Mouse (Mus musculus): ENCODE measurements around the gene Gsta4. TPM values are rescaled to one million over a fixed set of nuclear protein-coding genes. Genes with fewer than 3 reads are reported as not detected.

Gene Gsta4
- polyA plus RNA-seq, 1 experiment from 2014 or later, result 19.5 TPM

DNA sequence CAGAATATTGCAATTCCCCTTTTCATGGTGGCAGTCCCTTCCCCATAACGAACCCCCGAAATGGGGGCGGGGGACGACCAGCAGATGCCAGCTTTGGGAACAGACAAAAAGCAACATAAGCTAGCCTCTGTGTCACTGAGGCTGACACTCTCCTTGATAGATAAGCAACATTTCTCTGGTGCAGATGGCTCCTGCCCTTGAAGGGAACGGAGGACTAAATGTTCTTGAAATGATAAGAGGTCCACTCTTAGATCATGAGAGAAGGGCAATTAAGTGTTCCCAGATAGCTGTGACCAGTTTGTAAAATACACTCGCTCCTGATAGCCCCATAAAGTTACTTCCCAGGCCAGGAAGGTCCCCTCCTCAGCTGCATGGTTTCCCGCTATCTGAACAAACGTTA lies 6.3 kb downstream of the Gsta4 start:
- no peak for ATAC-seq
- H3K4me2 ChIP-seq (replicated peaks), result no peak overlapping the region
- WGBS, result 92% methylated on average over 8 of the region's 8 CpGs

DNA sequence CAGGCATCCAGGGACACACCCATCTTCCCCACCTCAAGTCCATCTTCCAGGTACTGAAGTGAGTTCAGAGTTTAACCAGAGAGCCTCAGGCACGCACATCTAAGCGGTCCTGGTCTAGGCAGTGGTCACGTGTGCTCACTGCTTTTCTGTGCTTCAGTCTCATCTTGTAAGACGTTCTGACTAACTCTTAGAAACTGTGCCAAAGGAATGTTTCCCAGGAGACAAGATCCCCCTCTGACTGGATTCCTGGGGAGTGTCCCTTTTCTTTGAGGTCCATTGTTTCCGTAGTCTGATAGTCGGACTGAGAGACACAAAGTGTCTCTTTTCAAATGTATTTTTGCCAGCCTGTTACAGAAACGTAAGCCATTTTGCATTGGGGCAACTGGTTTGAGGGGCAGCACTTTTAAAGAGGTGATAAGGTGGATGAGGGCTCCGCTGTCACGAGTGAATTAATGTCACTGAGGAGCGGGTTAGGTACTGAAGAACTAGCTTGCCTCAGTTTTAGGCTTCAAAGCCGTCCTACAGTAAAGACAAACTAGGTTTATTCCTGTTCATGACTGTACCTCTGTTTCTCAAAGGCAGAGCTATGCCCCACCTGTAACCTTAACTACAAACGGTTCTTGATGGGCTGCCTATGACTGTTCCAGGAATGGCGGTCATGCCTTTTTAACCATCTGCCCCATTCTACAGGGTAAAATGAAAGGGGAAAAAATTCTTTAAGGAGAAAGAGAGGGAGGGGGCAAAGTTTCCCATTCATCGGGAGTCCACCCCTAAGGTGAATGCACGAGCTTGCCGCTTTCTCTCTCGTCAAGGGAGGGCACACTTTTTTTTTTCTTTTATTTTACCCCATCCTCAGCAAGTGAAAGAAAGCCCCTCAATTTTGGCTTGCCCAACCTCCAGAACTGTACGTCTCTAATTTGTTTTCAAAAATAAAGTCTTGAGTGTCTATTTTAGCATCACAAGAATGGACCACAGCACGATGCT lies 8.4 kb downstream of the Gsta4 start:
- ATAC-seq, result peak; percentile 44; the same call in 1 of the 2 replicates
- Histone ChIP-seq H3K9ac (replicated peaks) (peak overlapping the region; percentile 17; the same call in 1 of the 2 replicates), H3K9me3 (no peaks in the 10 kb centered on the region), H3K36me3 (no peaks in the 10 kb centered on the region), H3K4me3 (replicated peaks) (peak overlapping the region; percentile 38), H3K4me1 (replicated peaks) (peaks cover 16% of the 10 kb centered on the region), H3K4me2 (replicated peaks) (peak overlapping the region; percentile 66), H3K27ac (no peak overlapping the region), H3K27me3 (peaks cover 10% of the 10 kb centered on the region; the same call in 1 of the 2 replicates)
- WGBS, result 1% methylated on average over 19 of the region's 19 CpGs

More for the DNA sequence above, 6.3 kb downstream of the Gsta4 start:
- H3K4me1 ChIP-seq (replicated peaks), result peaks cover 16% of the 10 kb centered on the region
- no peak overlapping the region for H3K27ac ChIP-seq
- H3K36me3 ChIP-seq, result no peaks in the 10 kb centered on the region
- peaks cover 10% of the 10 kb centered on the region; the same call in 1 of the 2 replicates for H3K27me3 ChIP-seq
- no peaks in the 10 kb centered on the region for H3K9me3 ChIP-seq
- no peak overlapping the region for H3K4me3 ChIP-seq (replicated peaks)
- H3K9ac ChIP-seq (replicated peaks), result no peak overlapping the region

GRCm38 (mm10) chr9:78191736-78192135 lies 9.2 kb downstream of the Gsta4 start:
- ATAC-seq, result peak; percentile 55

GRCm38 (mm10) chr9:78193902-78194597 lies 11.5 kb downstream of the Gsta4 start:
- H3K36me3 ChIP-seq, result no peaks in the 10 kb centered on the region
- no peak overlapping the region for H3K4me2 ChIP-seq (replicated peaks)
- ATAC-seq, result 0 out of 2 replicates have a peak, but pooled peaks have one; percentile 48
- no peaks in the 10 kb centered on the region for H3K9me3 ChIP-seq
- H3K4me3 ChIP-seq (replicated peaks), result no peak overlapping the region
- peaks cover 16% of the 10 kb centered on the region for H3K4me1 ChIP-seq (replicated peaks)
- no peak overlapping the region for H3K9ac ChIP-seq (replicated peaks)
- WGBS, result 49% methylated on average over 9 of the region's 9 CpGs
- peaks cover 10% of the 10 kb centered on the region; the same call in 1 of the 2 replicates for H3K27me3 ChIP-seq
- H3K27ac ChIP-seq, result no peak overlapping the region

More at GRCm38 (mm10) chr9:78191736-78192135, 9.2 kb downstream of the Gsta4 start:
- Histone ChIP-seq H3K9me3 (no peaks in the 10 kb centered on the region), H3K9ac (replicated peaks) (peak overlapping the region; percentile 17), H3K27ac (no peak overlapping the region), H3K4me3 (replicated peaks) (peak overlapping the region; percentile 38), H3K36me3 (no peaks in the 10 kb centered on the region), H3K27me3 (peaks cover 10% of the 10 kb centered on the region; the same call in 1 of the 2 replicates), H3K4me2 (replicated peaks) (peak overlapping the region; percentile 66), H3K4me1 (replicated peaks) (peaks cover 16% of the 10 kb centered on the region)
- WGBS, result under 1% methylated on average over 18 of the region's 18 CpGs

- no peak overlapping the region for H3K4me2 ChIP-seq (replicated peaks)
- peaks cover 16% of the 10 kb centered on the region for H3K4me1 ChIP-seq (replicated peaks)
- ATAC-seq, result no peak
- 81% methylated on average over 11 of the region's 11 CpGs for WGBS
- no peaks in the 10 kb centered on the region for H3K9me3 ChIP-seq
- H3K9ac ChIP-seq (replicated peaks), result no peak overlapping the region
- H3K27ac ChIP-seq, result no peak overlapping the region
- no peaks in the 10 kb centered on the region for H3K36me3 ChIP-seq
- H3K27me3 ChIP-seq, result peaks cover 10% of the 10 kb centered on the region; the same call in 1 of the 2 replicates
- no peak overlapping the region for H3K4me3 ChIP-seq (replicated peaks)
Measured at GRCm38 (mm10) chr9:78195034-78195433, 12.5 kb downstream of the Gsta4 start.

DNA sequence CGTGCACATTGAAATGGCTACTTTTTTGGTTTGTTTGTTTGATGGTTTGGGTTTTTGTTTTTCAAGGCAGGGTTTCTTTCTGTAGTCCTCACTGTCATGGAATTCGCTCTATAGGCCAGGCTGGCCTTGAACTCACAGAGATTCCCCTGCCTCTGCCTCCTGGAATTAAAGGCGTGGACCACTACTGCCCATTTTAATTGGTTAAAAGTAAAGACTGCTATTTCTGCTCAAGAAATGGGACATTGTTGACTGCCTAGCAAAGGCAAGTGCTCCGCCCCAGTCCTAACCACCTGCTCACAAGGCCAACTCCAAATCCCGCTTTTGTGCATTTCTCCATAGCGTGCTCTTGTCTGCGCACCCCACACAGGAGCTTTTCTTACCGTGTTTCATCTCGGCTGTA lies 15.2 kb downstream of the Gsta4 start:
- WGBS, result 94% methylated on average over 9 of the region's 9 CpGs
- Histone ChIP-seq H3K36me3 (no peaks in the 10 kb centered on the region), H3K27me3 (no peaks in the 10 kb centered on the region), H3K27ac (no peak overlapping the region), H3K4me2 (replicated peaks) (no peak overlapping the region), H3K4me1 (replicated peaks) (no peaks in the 10 kb centered on the region), H3K9me3 (no peaks in the 10 kb centered on the region), H3K9ac (replicated peaks) (no peak overlapping the region), H3K4me3 (replicated peaks) (no peak overlapping the region)
- no peak for ATAC-seq

- H3K4me2 ChIP-seq (replicated peaks), result no peak overlapping the region
- no peak for ATAC-seq
- WGBS, result 93% methylated on average over 6 of the region's 6 CpGs
- H3K9ac ChIP-seq (replicated peaks), result no peak overlapping the region
- no peaks in the 10 kb centered on the region for H3K36me3 ChIP-seq
- H3K4me3 ChIP-seq (replicated peaks), result no peak overlapping the region
- no peaks in the 10 kb centered on the region for H3K9me3 ChIP-seq
- no peaks in the 10 kb centered on the region for H3K4me1 ChIP-seq (replicated peaks)
- H3K27ac ChIP-seq, result no peak overlapping the region
- no peaks in the 10 kb centered on the region for H3K27me3 ChIP-seq
Measured at GRCm38 (mm10) chr9:78204194-78204593, 21.6 kb downstream of the Gsta4 start.

GRCm38 (mm10) chr9:78208956-78209355 lies 26.4 kb downstream of the Gsta4 start:
- H3K4me1 ChIP-seq (replicated peaks), result no peaks in the 10 kb centered on the region
- H3K9me3 ChIP-seq, result no peaks in the 10 kb centered on the region
- H3K36me3 ChIP-seq, result no peaks in the 10 kb centered on the region
- ATAC-seq, result no peak
- no peak overlapping the region for H3K4me3 ChIP-seq (replicated peaks)
- H3K9ac ChIP-seq (replicated peaks), result no peak overlapping the region
- WGBS, result 82% methylated on average over 4 of the region's 4 CpGs
- no peaks in the 10 kb centered on the region for H3K27me3 ChIP-seq
- H3K4me2 ChIP-seq (replicated peaks), result no peak overlapping the region
- H3K27ac ChIP-seq, result no peak overlapping the region

DNA sequence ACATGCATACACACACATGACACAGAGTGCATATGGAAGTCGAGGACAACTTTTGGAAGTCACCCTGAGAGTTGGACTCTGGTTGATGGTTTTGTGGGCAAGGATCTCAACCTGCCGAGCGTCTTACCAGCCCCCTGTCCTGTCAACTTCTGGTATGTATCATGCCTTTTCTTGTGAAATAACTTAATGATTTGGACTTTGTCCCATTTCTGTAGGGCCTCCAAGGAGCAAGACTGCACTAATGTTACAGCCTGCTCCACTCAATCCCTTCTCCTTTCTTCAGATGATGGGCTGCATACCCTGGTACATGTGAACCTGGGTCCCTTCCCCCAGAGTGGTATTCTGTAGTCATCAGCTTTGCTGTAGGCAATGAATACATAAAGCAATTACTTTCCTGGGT lies 27.5 kb downstream of the Gsta4 start:
- WGBS, result 94% methylated on average over 3 of the region's 3 CpGs
- H3K9ac ChIP-seq (replicated peaks), result no peak overlapping the region
- H3K27ac ChIP-seq, result no peak overlapping the region
- H3K9me3 ChIP-seq, result no peaks in the 10 kb centered on the region
- no peak for ATAC-seq
- no peak overlapping the region for H3K4me2 ChIP-seq (replicated peaks)
- H3K27me3 ChIP-seq, result no peaks in the 10 kb centered on the region
- H3K4me3 ChIP-seq (replicated peaks), result no peak overlapping the region
- H3K4me1 ChIP-seq (replicated peaks), result no peaks in the 10 kb centered on the region
- H3K36me3 ChIP-seq, result no peaks in the 10 kb centered on the region

DNA sequence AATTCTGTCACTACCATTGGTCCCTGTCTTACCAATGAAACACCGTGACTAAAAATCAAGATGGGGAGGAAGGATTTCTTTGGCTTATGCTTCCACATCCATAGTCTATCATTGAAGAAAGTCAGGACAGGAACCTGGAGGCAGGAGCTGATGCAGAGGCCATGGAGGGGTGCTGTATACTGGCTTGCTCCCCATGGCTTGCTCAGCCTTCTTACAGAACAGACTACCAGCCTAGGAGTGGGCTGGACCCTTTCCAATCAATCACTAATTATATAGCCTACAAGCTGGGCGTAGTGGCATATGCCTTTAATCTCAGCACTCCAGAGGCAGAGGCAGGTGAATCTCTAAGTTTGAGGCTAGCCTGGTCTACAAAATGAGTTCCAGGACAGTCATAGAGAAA lies 28.2 kb downstream of the Gsta4 start:
- H3K4me3 ChIP-seq (replicated peaks), result no peak overlapping the region
- no peak overlapping the region for H3K27ac ChIP-seq
- no peak overlapping the region for H3K4me2 ChIP-seq (replicated peaks)
- no peak overlapping the region for H3K9ac ChIP-seq (replicated peaks)
- WGBS, result 92% methylated on average over 2 of the region's 2 CpGs
- no peak for ATAC-seq
- H3K27me3 ChIP-seq, result no peaks in the 10 kb centered on the region
- no peaks in the 10 kb centered on the region for H3K36me3 ChIP-seq
- no peaks in the 10 kb centered on the region for H3K9me3 ChIP-seq
- H3K4me1 ChIP-seq (replicated peaks), result no peaks in the 10 kb centered on the region

- Histone ChIP-seq H3K27ac (no peak overlapping the region), H3K9me3 (no peaks in the 10 kb centered on the region), H3K4me2 (replicated peaks) (no peak overlapping the region), H3K4me1 (replicated peaks) (no peaks in the 10 kb centered on the region), H3K27me3 (no peaks in the 10 kb centered on the region), H3K36me3 (no peaks in the 10 kb centered on the region), H3K9ac (replicated peaks) (no peak overlapping the region), H3K4me3 (replicated peaks) (no peak overlapping the region)
- 89% methylated on average over 3 of the region's 3 CpGs for WGBS
- ATAC-seq, result no peak
Measured at GRCm38 (mm10) chr9:78211521-78211920, 28.9 kb downstream of the Gsta4 start.

All from midbrain, embryonic 13.5 days (tissue).